Mouse (Mus musculus) splenic B cell, adult 2 months (primary cell): ENCODE data around the gene Cnn3.

Source experiments
- DNase-seq: peaks from one replicate; pipeline ENCODE4 v3.0.0-alpha.2; 2011; ENCODE audit warnings: low read depth, low spot score
- H3K27me3 ChIP-seq: 2 replicates; pipeline ENCODE4 v1.6.1; 2012; ENCODE audit warnings: mild to moderate bottlenecking, low read length, moderate library complexity, mixed read lengths; ENCODE audit not compliant: control insufficient read depth, poor library complexity, insufficient read depth, severe bottlenecking
- H3K36me3 ChIP-seq: 2 replicates; pipeline ENCODE4 v1.6.1; 2012; ENCODE audit warnings: mild to moderate bottlenecking, low read length, moderate library complexity, mixed read lengths; ENCODE audit not compliant: control insufficient read depth, poor library complexity, insufficient read depth, severe bottlenecking

The Cnn3 gene

DNA sequence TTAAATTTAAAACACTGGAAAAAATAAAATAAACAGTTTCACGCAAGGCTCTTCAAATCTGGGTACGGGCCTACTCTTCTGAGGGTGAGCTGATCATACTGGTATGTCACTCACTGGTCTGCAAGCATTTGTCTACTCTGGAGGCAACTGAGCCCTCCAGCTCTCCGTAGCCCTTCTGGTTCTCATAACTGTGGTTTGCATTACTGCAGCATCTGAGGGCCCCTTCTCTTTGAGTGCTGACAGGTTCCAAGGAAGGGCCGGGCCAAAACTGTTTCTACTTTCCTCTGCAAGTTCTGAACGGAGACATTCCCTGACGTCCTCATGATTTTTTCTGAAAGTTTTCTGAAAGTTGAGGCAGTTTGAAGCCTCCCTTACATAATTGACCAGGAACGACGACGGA is 18.9 kb upstream of the Cnn3 start:
- Histone ChIP-seq H3K36me3 (no peaks in the 10 kb centered on the region), H3K27me3 (no peaks in the 10 kb centered on the region)
- no peak for DNase-seq

DNA sequence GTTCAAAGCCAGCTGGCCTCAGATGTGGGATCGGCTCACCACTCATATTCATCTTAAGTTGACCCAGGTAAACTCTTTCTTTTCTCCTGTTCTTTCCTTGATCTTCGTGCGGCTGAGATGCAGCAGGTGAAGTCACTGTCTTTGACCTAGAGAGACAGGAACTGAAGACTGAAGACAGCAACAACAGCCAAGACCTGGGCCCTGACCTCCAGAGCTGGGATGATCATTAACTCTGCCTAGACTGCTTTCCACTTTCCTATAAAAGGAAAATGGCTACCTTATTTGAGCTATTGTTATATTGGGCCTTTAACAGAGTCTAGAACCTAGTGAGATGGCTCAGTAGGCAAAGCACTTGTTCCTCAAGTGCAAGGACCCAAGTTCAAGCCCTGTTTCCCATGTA is 17.9 kb upstream of the Cnn3 start:
- DNase-seq, result no peak
- Histone ChIP-seq H3K36me3 (no peaks in the 10 kb centered on the region), H3K27me3 (no peaks in the 10 kb centered on the region)

DNA sequence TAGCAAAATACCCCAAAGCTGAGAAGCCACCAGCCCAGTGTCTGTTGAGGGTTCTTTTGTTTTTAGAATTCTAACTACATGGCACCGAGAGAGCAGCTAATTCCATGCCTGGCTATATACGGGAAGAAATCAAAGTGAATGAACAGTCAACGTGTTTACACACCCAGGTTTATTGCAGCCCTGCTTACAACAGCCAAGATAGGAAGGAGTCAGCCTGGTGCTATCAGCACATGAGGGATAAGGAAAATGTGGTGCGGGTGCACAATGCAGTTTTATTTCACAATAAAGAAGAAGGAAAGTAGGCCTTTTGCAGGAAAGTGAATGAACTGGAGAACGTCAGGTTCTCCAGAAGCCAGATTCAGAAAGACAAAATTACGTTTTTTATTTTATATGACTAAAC is 14.8 kb upstream of the Cnn3 start:
- no peak for DNase-seq
- no peaks in the 10 kb centered on the region for H3K36me3 ChIP-seq
- H3K27me3 ChIP-seq, result no peaks in the 10 kb centered on the region

DNA sequence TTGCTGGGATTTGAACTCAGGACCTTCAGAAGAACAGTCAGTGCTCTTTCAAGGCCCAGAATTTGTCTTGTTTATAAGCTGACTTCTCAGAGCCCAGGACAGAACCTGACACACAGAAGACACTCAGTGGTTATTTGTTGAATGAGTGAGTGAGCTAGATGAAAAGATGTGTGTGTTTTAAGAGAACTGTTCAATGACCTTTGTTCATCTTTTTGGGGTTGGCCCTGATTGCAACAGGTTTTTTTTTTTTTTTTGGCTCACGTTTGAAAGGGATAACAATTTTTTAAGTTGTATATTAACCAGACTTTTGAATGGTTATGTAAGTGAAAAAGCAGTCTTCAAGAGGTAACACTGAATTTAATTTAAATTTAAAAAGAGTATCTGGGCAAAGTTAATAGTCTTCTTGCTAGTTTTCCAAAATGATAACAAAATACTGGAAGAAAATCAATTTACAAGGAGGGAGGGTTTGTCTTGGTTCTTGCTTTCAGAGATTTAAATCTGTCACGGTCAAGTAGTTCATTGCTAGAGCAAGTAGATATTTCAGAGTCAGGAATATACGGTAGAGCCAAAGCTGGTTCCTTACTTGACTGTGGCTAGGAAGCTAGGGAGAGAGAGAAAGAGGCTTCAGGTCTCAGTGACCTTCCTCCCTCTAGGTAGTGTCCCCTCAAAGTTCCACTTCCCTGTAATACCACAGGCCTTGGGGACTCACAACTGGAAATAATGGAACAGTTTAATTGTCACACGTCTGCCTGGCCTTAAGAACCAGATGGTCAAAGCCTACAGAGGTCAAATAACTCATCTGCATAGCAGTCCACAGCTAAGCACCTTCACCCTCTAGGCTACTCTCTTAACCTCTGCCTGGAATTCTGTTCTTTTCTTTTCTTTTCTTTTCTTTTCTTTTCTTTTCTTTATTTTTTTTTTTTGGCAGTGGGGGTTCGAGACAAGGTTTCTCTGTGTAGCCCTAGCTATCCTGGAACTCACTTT is 9.8 kb upstream of the Cnn3 start:
- no peaks in the 10 kb centered on the region for H3K27me3 ChIP-seq
- DNase-seq, result no peak
- H3K36me3 ChIP-seq, result no peaks in the 10 kb centered on the region

DNA sequence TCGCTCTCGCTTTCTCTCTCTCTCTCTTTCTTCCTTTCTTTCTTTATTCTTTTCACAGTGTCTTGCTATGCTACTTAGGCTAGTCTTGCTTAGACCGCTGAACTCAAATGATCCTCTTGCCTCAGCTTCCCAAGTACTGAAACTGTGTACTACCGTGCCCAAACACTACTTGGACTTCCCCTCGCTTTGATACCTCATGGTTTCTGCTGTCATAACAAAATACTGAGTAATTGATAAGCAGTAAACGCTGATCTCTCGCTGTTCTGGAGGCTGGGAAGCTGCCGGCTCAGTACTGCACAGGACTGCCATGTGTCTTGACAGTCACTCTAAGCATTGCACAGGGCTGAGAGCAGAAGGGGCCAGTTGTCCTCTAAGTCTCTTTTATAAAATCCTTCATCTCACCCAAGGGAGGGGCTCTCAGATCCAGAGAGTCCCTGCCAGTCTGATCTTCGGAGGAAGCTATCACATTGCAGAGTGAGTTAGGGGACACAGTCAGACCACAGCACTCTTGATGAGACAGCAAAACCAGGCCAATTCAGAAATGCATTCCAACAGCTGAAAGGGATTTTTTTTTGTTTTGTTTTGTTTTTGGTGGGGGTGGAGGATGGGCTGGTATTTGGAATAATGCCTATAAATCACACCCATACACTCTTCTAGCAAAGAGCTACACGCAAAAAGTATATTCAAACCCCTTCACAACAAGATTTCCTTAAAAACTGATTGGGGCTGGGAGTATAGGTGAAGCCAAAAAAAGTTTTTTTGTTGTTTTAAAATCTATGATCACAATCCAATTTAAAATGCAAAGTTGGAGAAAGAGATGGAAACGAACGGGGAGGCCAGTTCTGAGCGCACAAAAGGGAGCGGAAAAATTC is 8.7 kb upstream of the Cnn3 start:
- H3K27me3 ChIP-seq, result no peaks in the 10 kb centered on the region
- no peaks in the 10 kb centered on the region for H3K36me3 ChIP-seq
- DNase-seq, result no peak

DNA sequence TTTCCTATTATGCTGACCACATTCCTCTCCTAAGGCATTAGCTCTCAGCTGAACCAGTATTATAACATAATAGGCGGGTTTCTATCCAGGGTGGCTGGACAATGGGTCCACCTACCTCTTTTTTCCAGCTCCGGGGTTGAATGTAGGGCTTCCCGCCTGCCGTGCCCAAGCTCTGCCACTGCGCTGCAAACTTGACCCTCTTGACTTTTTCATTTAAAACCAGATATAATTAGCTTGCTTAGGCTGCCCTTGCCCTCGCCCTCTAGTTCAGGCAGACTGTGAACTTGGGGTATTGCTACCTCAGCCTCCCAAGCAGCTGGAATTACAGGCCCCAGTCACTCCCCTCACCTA is 8.1 kb upstream of the Cnn3 start:
- no peak for DNase-seq
- Histone ChIP-seq H3K27me3 (no peaks in the 10 kb centered on the region), H3K36me3 (no peaks in the 10 kb centered on the region)

DNA sequence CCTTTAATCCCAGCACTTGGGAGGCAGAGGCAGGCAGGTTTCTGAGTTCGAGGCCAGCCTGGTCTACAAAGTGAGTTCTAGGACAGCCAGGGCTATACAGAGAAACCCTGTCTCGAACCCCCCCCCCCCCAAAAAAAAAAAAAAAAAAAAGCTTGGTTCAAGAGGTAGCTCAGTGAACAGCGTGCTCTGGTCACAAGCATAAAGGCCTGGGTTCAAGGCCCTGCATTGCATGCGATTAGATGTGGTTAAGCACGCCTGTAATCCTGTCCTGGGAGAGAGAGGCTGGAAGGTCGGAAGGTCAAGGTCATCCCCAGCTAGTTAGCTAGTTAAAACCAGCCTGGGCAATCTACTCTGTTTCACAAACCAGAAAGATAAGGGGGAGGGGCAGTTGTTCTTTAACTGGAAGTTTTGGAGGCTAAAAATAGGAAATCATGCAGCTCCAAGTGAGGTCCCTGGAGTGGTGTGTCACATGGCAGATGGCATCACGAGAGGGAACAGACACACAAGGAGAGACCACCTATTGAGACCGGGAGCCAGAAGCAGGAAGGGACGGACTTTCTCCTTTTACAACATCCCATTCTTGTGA is 7.4 kb upstream of the Cnn3 start:
- no peak for DNase-seq
- H3K27me3 ChIP-seq, result no peaks in the 10 kb centered on the region
- H3K36me3 ChIP-seq, result no peaks in the 10 kb centered on the region

DNA sequence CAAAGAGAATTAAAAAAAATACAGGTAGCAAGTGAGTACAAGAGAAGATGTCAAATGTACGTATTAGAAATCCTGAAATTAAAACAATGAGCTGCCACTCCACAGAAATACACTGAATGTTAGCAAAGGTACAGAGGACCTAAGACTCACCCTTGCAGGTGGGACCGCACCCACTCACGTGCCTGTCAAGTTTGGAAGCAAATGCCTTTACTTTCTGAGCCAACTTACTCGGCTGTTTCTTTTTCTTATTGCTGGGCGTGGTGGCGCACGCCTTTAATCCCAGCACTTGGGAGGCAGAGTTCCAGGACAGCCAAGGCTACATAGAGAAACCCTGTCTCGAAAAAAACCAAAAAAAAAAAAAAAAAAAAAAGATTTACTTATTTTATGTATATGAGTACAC is 3.9 kb upstream of the Cnn3 start:
- H3K36me3 ChIP-seq, result no peaks in the 10 kb centered on the region
- DNase-seq, result no peak
- H3K27me3 ChIP-seq, result no peaks in the 10 kb centered on the region

DNA sequence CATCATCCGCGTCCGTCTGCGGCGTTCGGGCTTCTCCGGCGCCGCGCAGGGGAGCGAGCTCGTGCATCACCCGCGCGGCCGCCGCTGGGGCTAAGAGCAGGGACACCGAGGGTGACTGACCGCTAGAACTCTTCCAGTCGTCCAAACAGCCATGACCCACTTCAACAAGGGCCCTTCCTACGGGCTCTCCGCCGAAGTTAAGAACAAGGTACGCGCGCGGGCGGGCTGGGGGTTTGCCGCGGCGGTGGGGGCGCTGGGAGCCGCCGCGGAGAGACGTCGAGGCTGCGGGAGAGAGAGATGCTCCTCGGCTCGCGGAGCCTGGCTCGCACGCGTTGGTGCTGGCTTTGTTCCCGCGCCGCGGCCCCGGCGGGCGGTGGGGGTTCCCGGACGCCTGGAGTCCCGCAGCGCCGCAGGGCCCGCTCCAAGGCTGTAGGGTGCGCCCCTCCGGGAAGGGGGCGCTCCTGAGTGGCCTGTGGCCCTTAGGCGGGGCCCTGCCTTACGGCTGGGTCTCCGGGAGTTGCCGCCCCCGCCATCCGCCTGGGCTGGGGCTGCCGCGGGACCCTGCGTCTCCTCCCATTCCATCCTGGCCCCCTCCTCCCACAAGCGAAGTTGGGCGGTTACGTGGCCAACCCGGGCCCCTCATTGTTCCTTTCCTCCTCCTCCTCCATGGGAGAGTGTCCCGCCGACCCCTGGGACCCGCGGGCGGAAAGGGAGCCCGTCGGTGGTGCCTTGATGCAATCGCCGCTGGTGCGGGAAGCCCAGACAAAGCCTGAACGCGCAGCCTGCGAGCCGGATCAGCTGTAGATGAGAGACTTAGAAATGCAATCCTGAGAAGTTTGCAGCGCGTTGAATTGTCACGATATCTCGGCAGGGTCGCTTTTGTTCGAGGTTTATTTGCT is 573 bp downstream of the Cnn3 start:
- peak; percentile 82 for DNase-seq
- Histone ChIP-seq H3K36me3 (no peaks in the 10 kb centered on the region), H3K27me3 (no peaks in the 10 kb centered on the region)

DNA sequence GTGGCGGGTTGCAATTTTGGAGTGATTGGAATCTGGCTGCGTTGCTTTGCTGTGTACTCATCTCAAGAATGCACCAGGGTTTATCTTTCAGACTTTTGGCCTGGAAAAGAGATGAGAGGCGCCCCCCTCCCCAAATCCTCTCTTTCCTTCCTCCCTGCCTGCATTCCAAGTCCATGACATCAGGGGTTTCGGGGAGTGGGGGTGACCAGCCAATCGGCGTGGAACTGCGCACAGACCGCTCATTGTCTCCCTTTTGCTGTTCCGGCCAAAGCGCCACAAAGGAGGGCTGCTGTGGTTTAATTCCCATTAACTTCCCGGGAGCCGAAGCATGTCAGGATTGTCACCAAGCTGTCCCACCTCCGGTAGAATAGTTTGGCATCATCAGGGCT is 1.2 kb downstream of the Cnn3 start:
- no peaks in the 10 kb centered on the region for H3K27me3 ChIP-seq
- H3K36me3 ChIP-seq, result no peaks in the 10 kb centered on the region
- no peak for DNase-seq

DNA sequence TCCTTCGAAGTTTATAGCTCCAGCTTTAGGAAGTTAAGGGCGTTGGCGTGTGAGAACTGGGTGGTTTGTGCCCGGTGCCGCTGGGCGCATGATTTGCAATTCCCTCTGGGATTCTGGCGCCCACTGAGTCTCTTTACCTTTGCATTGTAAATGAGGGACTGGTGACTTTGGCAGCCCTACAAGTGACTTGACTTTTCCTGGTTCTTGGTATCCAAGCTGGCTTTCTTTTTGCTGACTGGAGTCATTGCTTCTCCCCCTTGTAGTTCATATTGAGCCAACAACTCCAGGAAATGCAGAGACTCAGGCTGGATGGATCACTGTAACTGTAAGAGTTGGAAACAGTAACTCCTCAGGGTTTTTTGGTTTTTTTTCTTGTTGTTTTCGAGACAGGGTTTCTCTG is 1.9 kb downstream of the Cnn3 start:
- no peaks in the 10 kb centered on the region for H3K36me3 ChIP-seq
- DNase-seq, result peak; percentile 69
- H3K27me3 ChIP-seq, result no peaks in the 10 kb centered on the region

DNA sequence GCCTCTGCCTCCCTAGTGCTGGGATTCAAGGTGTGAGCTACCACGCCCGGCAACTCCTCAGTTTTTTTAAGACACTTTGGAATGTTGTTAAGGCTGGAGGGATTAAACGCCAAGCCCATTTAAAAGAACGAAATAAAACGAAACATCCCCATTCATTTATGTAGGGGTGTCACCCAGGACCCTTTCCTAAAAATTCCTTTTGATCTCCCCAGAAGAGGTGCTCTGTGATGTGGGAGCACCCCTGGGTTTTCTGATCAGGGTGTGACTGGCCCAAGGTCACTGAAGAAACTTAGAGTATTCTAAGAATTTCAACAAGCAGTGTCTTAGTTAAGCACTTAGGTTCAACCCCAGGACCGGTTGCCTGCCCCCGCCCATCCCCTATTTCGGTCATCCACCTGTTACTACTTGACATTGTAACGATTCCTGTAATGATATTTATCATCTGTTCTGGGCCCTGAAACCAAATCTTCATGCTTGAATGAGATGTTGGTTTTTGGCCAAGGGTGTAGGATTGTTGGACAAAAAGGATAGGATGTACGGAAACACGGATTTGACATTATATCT is 2.5 kb downstream of the Cnn3 start:
- H3K36me3 ChIP-seq, result no peaks in the 10 kb centered on the region
- no peak for DNase-seq

DNA sequence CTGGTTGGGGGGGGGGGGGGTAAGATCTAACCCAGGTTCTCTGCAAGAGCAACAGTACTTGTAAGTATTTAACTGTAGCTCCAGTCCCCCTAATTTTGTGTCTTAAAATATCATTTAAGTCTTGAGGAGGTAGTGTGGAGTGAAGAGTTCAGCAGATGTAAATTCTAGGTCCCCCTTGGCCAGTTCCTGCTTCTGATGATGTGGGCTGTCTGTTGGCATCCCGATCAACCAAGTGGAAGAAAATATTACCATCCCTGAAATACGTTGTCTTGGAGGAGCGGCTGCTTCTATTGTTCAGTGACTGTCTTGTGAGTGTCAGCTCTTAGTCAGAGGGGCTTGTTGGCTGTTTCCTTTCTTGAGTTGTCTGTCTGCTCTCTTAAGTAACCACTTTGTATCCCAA is 3.2 kb downstream of the Cnn3 start:
- no peak for DNase-seq
- H3K36me3 ChIP-seq, result no peaks in the 10 kb centered on the region
- no peaks in the 10 kb centered on the region for H3K27me3 ChIP-seq

More for the DNA sequence above, 2.5 kb downstream of the Cnn3 start:
- H3K27me3 ChIP-seq, result no peaks in the 10 kb centered on the region
